Comparison of ENCODE assay signal across 9 mouse cellular contexts in genomic region chr5:64336767-64337408, GRCm38 (mm10).
DNase-seq lines count a peak whose midpoint lies in the region; ATAC-seq and TF ChIP-seq lines count a peak whose summit lies in the region.
"Had no signal": no experiment of that assay in that cellular context is flagged by ENCODE, and none has a peak within 500 bp of the region (broad histone marks: within the 10 kb centered on the region; RNA-seq: fewer than 3 reads in every experiment).

No protein-coding gene starts in this region.

- WGBS in liver, embryonic 16.5 days (ENCODE audit: insufficient replicate concordance) = 40% methylated on average over 7 of the region's 7 CpGs
- 37% methylated on average over 7 of the region's 7 CpGs for WGBS in neural tube, embryonic 14.5 days

- DNase-seq in 416B (ENCODE audit: low read depth) = peak; percentile 51
- DNase-seq in cerebellum, adult 11 months = peak; percentile 10
- DNase-seq in frontal cortex, adult 2 months (ENCODE audit: extremely low spot score in 1 of 2, low spot score in 1 of 2) = peak; percentile 79 to 81
- peak; percentile 84 for DNase-seq in heart, postnatal 4 days
- DNase-seq in layer of hippocampus, adult 2 months (ENCODE audit: low spot score in 2 of 2) = peak; percentile 55 to 83
- peak; percentile 35 for DNase-seq in urinary bladder, postnatal 25 days (ENCODE audit: low spot score)

- H3K27ac ChIP-seq in layer of hippocampus, adult 2 months = peak overlapping the region; percentile 93
- H3K27ac ChIP-seq in liver, embryonic 16.5 days (ENCODE audit: low read length) = peak overlapping the region; percentile 70
- H3K27ac ChIP-seq in neural tube, embryonic 14.5 days (ENCODE audit: low read depth, low read length) = 0 out of 2 replicates have a peak overlapping the region, but pooled peaks have one; percentile 12

- H3K4me1 ChIP-seq in liver, embryonic 16.5 days (ENCODE audit: control insufficient read depth, low read depth, low read length) = peaks cover 2% of the 10 kb centered on the region; the same call in 1 of the 2 replicates
- H3K4me1 ChIP-seq in neural tube, embryonic 14.5 days (ENCODE audit: control insufficient read depth, insufficient read depth, low read length) = 0 out of 2 replicates have a peak, but pooled peaks cover 4% of the 10 kb centered on the region

- TF ChIP-seq CTCF in layer of hippocampus, adult 2 months (conservative IDR thresholded peaks at IDR 0.05) = peak; percentile 66

- no peaks in the 10 kb centered on the region for H3K27me3 ChIP-seq in liver, embryonic 16.5 days (ENCODE audit: control insufficient read depth, insufficient read depth, low read depth, low read length)
- H3K27me3 ChIP-seq in neural tube, embryonic 14.5 days (ENCODE audit: control insufficient read depth, insufficient read depth, low read length) = no peaks in the 10 kb centered on the region

- ATAC-seq in liver, embryonic 16.5 days (ENCODE audit: low read depth) = peak; percentile 58
- ATAC-seq in neural tube, embryonic 14.5 days (ENCODE audit: low read depth) = peak; percentile 69; the same call in 1 of the 2 replicates

- H3K4me3 ChIP-seq in layer of hippocampus, adult 2 months = no peak overlapping the region
- H3K4me3 ChIP-seq in liver, embryonic 16.5 days (ENCODE audit: low read depth, low read length) = no peak overlapping the region
- no peak overlapping the region for H3K4me3 ChIP-seq in neural tube, embryonic 14.5 days (ENCODE audit: low read depth, low read length)

- no peaks in the 10 kb centered on the region for H3K9me3 ChIP-seq in liver, embryonic 16.5 days (replicated peaks; ENCODE audit: control insufficient read depth, low read length)
- H3K9me3 ChIP-seq in neural tube, embryonic 14.5 days (ENCODE audit: control insufficient read depth, low read length) = no peaks in the 10 kb centered on the region
- H3K9me3 ChIP-seq: G1E had no signal

- peaks cover 2% of the 10 kb centered on the region; the same call in 1 of the 2 replicates for H3K36me3 ChIP-seq in liver, embryonic 16.5 days (ENCODE audit: control insufficient read depth, insufficient read depth)
- H3K36me3 ChIP-seq in neural tube, embryonic 14.5 days (ENCODE audit: control insufficient read depth, insufficient read depth, low read length) = no peaks in the 10 kb centered on the region

- no peak overlapping the region for H3K4me2 ChIP-seq in liver, embryonic 16.5 days (ENCODE audit: low read depth, low read length)
- H3K4me2 ChIP-seq in neural tube, embryonic 14.5 days (ENCODE audit: low read depth, low read length) = no peak overlapping the region

- no peak overlapping the region for H3K9ac ChIP-seq in liver, embryonic 16.5 days (ENCODE audit: low read depth, low read length)
- no peak overlapping the region for H3K9ac ChIP-seq in neural tube, embryonic 14.5 days (replicated peaks; ENCODE audit: low read depth, low read length)

Comparison
In these comparisons a context has a peak if more than half of its experiments do, and no peak if none do; other contexts are left out.
1. DNase-seq: peak in every context shown above with its lines; median percentile 84 in heart, postnatal 4 days; 80 in frontal cortex, adult 2 months; 69 in layer of hippocampus, adult 2 months; 51 in 416B; 35 in urinary bladder, postnatal 25 days; 10 in cerebellum, adult 11 months.
2. H3K27ac ChIP-seq: peak in every context shown above with its lines; median percentile 93 in layer of hippocampus, adult 2 months; 70 in liver, embryonic 16.5 days; 12 in neural tube, embryonic 14.5 days.